Mouse (Mus musculus) bone marrow, adult 2 months (tissue): Measurements from ENCODE around the gene Racgap1.

Experiments
- CTCF ChIP-seq: fragments of 200-500 bp; IDR thresholded peaks from 2 replicates; pipeline ENCODE4 v1.5.1; 2011; ENCODE audit warnings: low read length, control low read depth; ENCODE audit not compliant: control insufficient read depth, insufficient read depth
- POLR2A ChIP-seq: fragments of 200-500 bp; IDR thresholded peaks from 2 replicates; pipeline ENCODE4 v1.6.1; 2011; ENCODE audit warnings: low read depth, mild to moderate bottlenecking, control low read depth, low read length, borderline replicate concordance; ENCODE audit not compliant: control insufficient read depth

GRCm38 (mm10) chr15:99608382-99609125 is 42.9 kb downstream of the Racgap1 start:
- TF ChIP-seq CTCF, result no peak
- TF ChIP-seq POLR2A, result no peak
